Mouse (Mus musculus): Measurements from ENCODE around the gene Daglb.

The Daglb gene

GRCm38 (mm10) chr5:143464100-143464756, at the start of gene Daglb:
Daglb (plus strand) TSS chr5:143464584.
- DNase-seq (ENCODE audit: low spot score in 2 of 2) = peak; percentile 90 to 92

GRCm38 (mm10) chr5:143421484-143421883, 42.9 kb upstream of the Daglb start:
- no peak for DNase-seq (ENCODE audit: low spot score in 2 of 2)

DNA sequence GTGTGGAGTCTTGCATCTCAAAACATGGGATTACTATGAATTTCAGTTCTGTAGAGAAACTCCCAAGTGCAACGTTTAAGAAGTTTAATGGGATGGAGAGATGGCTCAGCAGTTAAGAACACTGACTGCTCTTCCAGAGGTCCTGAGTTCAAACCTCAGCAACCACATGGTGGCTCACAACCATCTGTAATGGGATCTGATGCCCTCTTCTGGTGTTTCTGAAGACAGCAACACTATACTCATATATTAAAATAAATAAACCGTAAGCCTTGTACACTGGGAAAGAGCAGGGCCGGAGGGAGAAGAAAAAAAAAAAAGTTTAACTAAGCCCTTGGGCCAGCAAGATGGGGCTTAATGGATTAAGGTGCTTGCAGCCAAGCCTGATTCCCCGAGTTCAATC, 41.4 kb upstream of the Daglb start:
- DNase-seq (ENCODE audit: low spot score in 2 of 2) = no peak

- DNase-seq (ENCODE audit: low spot score in 2 of 2) = peak; percentile 41 to 44
Measured at GRCm38 (mm10) chr5:143423899-143424519, 40.4 kb upstream of the Daglb start.

- peak; percentile 41 to 60 for DNase-seq (ENCODE audit: low spot score in 2 of 2)
Measured at GRCm38 (mm10) chr5:143434421-143434820, 30.0 kb upstream of the Daglb start.

GRCm38 (mm10) chr5:143441298-143441697, 23.1 kb upstream of the Daglb start:
- DNase-seq (ENCODE audit: low spot score in 2 of 2) = no peak

DNA sequence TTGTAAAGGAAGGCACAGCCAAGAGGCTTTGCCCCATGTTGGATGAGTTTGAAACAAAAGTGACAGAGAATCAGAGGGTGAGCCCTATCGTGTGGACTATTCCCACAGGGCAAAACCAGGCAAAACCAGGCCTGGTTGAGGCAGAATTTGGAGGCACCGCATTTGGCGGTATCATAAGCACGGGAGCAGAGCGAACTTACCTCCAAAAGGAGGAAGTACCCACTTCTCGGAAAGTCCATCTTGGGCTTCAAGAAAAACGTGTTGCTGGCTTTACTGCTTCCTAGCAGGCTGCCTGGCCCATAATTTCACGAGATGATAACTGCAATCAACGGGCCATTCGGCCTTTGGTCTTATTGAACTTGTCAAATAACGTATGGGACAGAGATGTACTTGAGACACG, 22.6 kb upstream of the Daglb start:
- no peak for DNase-seq (ENCODE audit: low spot score in 2 of 2)

DNA sequence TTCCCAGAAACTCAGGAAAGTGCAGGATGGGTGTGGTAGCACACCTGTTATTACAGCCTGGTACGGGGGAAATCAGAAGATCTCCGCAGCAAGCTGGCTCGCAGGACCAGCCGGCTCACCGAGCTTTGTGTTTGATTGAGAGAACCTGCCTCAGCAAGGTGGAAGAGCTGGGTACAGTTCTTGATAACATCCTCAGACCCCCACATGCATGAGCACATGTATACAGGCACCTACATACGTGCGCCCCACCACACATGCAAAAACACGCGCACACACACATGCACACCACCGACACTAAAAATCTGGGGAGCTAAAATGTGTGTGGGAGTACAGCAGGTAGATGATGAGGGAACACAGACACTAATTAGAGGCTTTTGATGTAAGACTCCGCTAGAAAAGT, 713 bp upstream of the Daglb start:
- DNase-seq (ENCODE audit: low spot score in 2 of 2) = no peak

DNA sequence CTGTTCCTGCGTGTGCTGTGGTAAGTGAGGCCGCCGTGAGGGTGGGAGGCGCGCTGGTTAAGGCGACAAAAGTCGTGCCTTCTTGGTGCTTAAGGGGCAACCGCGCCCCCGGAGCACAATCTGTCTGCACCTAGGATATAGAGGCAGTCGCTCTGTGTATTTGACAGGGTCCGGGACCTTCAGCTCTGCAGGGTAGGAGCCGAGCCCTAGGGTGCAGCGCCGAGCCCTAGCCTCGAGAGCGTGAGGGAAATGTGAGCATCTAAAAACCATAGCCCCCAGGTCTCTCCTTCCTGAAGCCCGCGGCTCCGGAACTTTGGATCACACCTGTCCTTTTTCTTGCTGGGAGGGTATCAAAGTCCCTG, 354 bp downstream of the Daglb start:
- no peak for DNase-seq (ENCODE audit: low spot score in 2 of 2)

DNA sequence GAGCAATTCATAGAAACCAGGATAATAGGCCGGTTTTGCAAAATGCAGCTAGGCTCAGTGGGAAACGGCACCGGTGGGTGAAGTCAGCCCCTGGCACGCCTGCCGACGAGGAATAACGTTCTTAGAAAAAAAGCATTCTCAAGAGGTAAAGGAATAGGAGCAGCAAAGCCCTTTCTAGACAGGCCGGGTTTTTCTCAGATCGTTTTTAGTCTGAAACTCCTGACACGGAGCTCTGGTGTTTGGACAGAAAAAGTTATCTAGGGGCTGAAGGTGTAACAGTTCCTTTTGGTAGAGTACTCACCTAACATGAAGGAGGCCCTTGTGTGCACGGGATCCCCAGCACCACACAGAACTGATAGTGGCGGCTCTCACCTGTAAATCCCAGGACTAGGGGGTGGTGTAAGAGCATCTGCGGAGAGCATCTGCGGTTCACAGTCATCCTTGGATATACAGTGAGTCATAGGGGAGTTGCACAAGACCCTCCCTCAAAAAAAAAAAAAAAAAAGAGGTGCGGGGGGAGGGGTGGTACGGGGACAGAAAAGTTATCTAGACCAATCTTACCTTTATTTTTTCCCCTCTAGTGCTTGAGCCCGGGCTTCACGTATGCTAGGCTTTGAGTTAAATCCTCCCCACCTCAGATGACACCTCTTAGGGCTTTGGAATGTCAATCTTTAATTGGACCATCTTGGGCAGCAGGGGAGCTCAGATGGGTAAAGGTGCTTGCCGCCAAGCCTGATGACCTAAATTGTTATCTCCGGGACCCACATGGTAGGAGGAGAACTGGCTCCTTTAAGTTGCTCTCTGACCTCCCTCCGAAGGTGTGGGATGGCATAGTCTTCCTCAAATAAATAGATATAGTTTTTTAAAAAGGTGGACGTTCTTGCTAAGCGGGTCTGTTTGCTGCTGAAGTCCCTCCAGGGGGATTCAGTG, 1.0 kb downstream of the Daglb start:
- DNase-seq (ENCODE audit: low spot score in 2 of 2) = no peak

GRCm38 (mm10) chr5:143466891-143467669, 2.7 kb downstream of the Daglb start:
- no peak for DNase-seq (ENCODE audit: low spot score in 2 of 2)

- no peak for DNase-seq (ENCODE audit: low spot score in 2 of 2)
Measured at GRCm38 (mm10) chr5:143467931-143468330, 3.5 kb downstream of the Daglb start.

GRCm38 (mm10) chr5:143469628-143470027, 5.2 kb downstream of the Daglb start:
- DNase-seq (ENCODE audit: low spot score in 2 of 2) = no peak

GRCm38 (mm10) chr5:143470421-143471164, 6.2 kb downstream of the Daglb start:
- DNase-seq (ENCODE audit: low spot score in 2 of 2) = peak in 1 of 2 experiments; percentile 40

DNA sequence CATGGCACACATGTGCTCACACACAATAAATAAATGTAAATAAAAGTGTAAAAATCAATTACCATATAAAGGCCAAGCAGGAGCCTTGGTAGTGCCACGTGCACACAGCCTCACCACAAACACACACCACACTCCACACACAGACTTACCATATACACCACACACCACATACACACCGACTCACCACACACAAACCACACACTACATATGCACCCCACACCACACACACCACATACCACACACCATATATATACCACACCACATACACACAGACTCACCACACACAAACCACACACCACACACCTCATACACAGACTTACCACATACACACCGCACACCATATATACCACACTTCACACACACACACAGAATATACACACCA, 6.8 kb downstream of the Daglb start:
- DNase-seq (ENCODE audit: low spot score in 2 of 2) = no peak

DNA sequence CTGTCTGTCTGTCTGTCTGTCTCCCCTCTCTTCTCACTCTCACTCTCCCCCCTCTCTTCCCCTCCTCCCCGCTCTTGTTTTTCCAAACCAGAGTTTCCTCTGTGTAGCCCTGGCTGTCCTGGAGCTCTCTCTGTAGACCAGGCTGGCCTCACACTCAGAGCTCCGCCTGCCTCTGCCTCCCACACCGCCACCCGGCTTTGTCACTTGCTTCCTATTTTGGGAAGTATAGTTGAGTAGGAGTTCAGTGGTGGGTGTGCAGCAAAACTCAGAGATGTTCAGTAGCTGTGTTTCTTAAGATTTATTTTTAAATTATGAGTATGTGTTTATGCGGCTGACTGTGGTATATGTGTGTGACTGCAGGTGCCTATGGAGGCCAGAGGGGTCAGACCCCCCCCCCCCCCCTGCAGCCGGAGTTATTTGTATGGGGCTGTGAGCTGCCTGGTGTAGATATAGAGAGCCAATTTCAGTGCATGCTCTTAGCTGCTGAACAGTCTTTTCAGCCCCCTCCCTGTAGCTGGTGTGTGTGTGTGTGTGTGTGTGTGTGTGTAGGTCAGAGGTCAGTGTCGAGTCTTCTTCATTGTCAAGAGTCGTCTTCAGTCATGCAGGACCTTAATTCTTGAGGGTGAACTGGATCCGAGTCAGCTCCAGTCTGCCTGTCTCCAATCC, 7.7 kb downstream of the Daglb start:
- DNase-seq (ENCODE audit: low spot score in 2 of 2) = peak; percentile 82

DNA sequence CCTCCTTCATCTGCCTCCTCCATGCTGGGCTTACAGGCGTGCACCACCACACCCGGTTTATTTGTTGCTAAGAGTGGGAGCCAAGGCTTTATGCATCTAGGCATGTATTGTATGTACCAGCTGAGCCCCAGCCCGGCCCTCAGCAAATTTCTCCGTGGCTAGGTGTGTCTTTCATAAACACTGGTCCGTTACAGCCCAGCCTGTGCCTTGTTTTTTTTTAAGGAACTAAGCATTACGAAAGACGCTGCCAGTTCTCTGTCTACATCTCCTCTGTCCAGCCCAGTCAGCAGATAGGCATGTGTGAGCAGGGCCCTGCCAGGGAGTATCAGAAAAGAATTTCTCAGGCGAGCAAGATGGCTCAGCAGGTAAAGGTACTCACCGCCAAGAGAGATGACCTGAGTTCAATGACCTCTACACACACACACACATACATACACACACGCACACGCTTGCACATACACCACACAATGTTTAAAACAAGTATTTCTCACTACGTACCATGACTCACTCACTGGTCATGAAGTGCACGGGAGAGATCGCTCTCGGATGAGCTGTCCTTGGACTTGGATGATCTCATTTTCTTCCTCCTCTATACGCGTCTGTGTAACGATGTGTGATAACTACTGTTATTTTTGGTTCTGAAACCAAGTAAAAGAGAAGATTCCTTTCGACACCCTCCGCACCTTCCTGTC, 10.9 kb downstream of the Daglb start:
- peak; percentile 36 to 51 for DNase-seq (ENCODE audit: low spot score in 2 of 2)

GRCm38 (mm10) chr5:143476013-143476412, 11.6 kb downstream of the Daglb start:
- no peak for DNase-seq (ENCODE audit: low spot score in 2 of 2)

GRCm38 (mm10) chr5:143477901-143478300, 13.5 kb downstream of the Daglb start:
- no peak for DNase-seq (ENCODE audit: low spot score in 2 of 2)

DNA sequence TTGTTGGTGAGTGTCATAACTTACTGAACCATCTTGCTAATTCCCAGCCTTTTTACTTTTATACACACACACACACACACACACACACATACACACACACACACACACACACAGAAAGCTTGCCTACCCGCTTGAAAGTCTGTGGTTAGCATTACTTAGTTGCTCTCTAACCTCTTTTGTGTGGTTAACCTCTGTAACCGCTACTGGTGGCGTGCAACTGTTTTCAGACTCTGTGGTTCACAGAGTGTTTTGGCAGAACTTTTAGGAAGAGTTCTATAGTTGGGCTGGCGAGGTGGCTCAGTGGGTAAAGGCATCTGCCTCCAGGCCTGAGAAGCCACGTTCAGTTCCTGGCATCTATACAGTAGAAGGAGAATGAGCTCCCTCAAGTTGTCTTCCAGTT, 20.6 kb downstream of the Daglb start:
- DNase-seq (ENCODE audit: low spot score in 2 of 2) = no peak

Data from right cerebral cortex, adult 2 months (tissue).